Mouse (Mus musculus): Measurements from ENCODE around the gene Sipa1l1. TPM values are rescaled to one million over a fixed set of nuclear protein-coding genes. Genes with fewer than 3 reads are reported as not detected.

Gene Sipa1l1
- polyA plus RNA-seq, 1 experiment from 2014 or later: 39.8 TPM

- no peak overlapping the region for H3K27ac ChIP-seq
- no peak overlapping the region for H3K4me3 ChIP-seq (replicated peaks)
- peaks cover 13% of the 10 kb centered on the region; the same call in 1 of the 2 replicates for H3K4me1 ChIP-seq
- 85% methylated on average over 6 of the region's 6 CpGs for WGBS
- ATAC-seq (replicated peaks; ENCODE audit: low FRiP score): no peak
- no peaks in the 10 kb centered on the region for H3K27me3 ChIP-seq
- H3K9me3 ChIP-seq (replicated peaks): no peaks in the 10 kb centered on the region
- H3K4me2 ChIP-seq: no peak overlapping the region
- H3K36me3 ChIP-seq: peaks cover 25% of the 10 kb centered on the region
- H3K9ac ChIP-seq: no peak overlapping the region
These were observed 239.4 kb downstream of the Sipa1l1 start for GRCm38 (mm10) chr12:82408486-82408885.

DNA sequence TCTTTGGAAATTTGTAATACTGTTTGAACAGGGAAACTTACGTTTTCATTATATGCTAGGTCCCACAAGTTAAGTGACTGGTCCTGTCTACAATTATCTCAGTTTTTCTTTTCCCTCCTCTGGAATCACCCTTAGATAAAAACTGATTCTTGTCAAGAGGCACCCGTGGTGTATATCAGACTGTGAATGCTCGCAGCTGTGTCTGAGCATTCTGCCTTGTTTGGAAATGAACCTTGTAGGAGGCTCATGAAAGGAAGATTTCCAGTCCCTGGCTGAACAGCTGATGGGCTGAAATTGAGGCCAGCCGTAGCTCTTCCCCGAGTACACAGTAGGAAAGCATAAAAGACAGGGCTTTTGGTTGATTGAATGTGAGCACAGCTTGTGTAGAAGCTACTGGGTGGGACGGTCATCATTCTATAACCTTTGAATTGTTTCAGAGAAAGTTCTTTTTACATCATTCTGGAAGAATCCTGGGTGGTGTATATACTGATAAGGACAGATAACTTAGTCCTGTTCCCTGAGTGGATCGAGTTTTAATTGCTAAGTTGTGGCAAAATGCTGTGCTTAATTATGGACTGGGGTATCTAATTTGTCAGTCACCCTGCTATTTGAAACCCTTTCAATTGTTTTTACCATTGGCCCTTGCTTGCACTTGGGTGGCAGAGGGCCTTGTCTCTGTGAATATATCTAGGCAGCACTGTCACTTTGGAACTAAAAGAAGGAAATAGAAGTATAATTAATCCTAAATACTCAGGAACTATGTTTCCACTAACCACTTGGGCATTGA is 240.8 kb downstream of the Sipa1l1 start:
- peaks cover 24% of the 10 kb centered on the region for H3K36me3 ChIP-seq
- no peak overlapping the region for H3K4me3 ChIP-seq (replicated peaks)
- H3K9me3 ChIP-seq (replicated peaks): no peaks in the 10 kb centered on the region
- peak overlapping the region; percentile 16; the same call in 1 of the 2 replicates for H3K27ac ChIP-seq
- WGBS: 65% methylated on average over 7 of the region's 7 CpGs
- no peaks in the 10 kb centered on the region for H3K27me3 ChIP-seq
- H3K4me2 ChIP-seq: no peak overlapping the region
- no peak overlapping the region for H3K9ac ChIP-seq
- H3K4me1 ChIP-seq: peaks cover 13% of the 10 kb centered on the region; the same call in 1 of the 2 replicates
- no peak for ATAC-seq (replicated peaks; ENCODE audit: low FRiP score)

DNA sequence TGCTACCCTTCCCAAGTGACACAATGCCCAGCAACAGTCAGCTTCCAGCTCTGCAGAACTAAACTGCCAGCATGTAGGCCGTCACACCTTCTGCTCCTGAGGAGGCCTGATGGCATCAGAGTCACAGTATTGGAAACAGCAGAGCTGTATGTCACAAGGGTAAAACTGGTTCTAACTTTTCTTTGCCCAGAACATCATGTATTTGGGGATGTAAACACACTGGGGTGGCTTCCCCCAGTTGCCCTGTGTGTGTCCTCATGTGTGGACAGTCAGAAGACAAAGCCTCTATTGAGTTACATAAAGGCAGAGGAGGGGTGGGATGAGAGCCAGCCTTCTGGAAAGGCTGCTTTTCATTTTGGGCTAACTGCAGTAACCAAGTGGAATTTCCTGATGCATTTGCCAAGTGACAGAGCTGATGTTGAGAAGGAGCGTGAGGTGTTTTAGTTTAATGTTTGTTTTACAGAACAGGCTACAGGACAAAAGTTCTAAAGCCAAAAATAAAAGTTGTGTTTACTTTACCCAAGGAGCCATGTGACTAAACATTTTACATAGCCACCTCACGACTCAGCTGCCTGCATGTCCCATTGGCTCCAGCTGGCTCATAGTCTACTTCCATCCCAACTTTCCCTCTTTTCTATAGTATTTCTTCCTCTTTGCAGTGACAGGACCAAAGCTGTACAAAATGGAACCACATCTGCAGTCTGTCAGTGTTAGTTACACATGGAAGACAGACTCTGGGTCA is 243.3 kb downstream of the Sipa1l1 start:
- Histone ChIP-seq H3K9me3 (replicated peaks) (no peaks in the 10 kb centered on the region), H3K36me3 (peaks cover 28% of the 10 kb centered on the region)
- 62% methylated on average over 3 of the region's 3 CpGs for WGBS

GRCm38 (mm10) chr12:82415690-82416364 is 246.7 kb downstream of the Sipa1l1 start:
- H3K27ac ChIP-seq: no peak overlapping the region
- WGBS: 87% methylated on average over 4 of the region's 4 CpGs
- H3K9ac ChIP-seq: no peak overlapping the region
- no peaks in the 10 kb centered on the region for H3K27me3 ChIP-seq
- no peaks in the 10 kb centered on the region for H3K9me3 ChIP-seq (replicated peaks)
- H3K36me3 ChIP-seq: peaks cover 52% of the 10 kb centered on the region
- ATAC-seq (replicated peaks; ENCODE audit: low FRiP score): no peak
- peaks cover 11% of the 10 kb centered on the region; the same call in 1 of the 2 replicates for H3K4me1 ChIP-seq
- no peak overlapping the region for H3K4me2 ChIP-seq
- no peak overlapping the region for H3K4me3 ChIP-seq (replicated peaks)

More for the DNA sequence above, 243.3 kb downstream of the Sipa1l1 start:
- Histone ChIP-seq H3K27ac (peak overlapping the region; percentile 61), H3K4me1 (peaks cover 13% of the 10 kb centered on the region; the same call in 1 of the 2 replicates), H3K27me3 (no peaks in the 10 kb centered on the region), H3K9ac (no peak overlapping the region), H3K4me3 (replicated peaks) (no peak overlapping the region), H3K4me2 (no peak overlapping the region)
- ATAC-seq (replicated peaks; ENCODE audit: low FRiP score): no peak

DNA sequence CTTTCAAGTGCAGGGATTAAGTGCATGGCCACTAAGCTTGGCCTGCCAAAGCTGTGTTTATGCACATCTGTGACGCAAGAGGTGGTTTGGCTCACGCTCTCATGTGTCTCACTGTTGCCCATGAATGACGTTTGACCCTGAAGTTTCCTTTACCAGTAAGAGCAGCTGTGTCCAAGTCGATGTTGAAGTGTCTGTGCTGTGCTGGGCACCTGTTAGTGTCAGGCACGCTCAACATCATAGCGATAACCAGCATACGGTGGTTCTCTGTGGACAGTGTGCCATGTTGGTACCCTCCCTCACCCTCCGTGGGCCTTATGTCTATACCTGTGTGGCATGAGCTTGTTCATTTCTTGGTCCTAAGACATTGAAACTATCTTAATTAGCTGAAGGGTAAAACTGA is 249.9 kb downstream of the Sipa1l1 start:
- peaks cover 66% of the 10 kb centered on the region for H3K36me3 ChIP-seq
- no peaks in the 10 kb centered on the region for H3K9me3 ChIP-seq (replicated peaks)
- no peak overlapping the region for H3K9ac ChIP-seq
- no peaks in the 10 kb centered on the region for H3K4me1 ChIP-seq
- no peak for ATAC-seq (replicated peaks; ENCODE audit: low FRiP score)
- 92% methylated on average over 8 of the region's 8 CpGs for WGBS
- no peak overlapping the region for H3K27ac ChIP-seq
- no peaks in the 10 kb centered on the region for H3K27me3 ChIP-seq
- no peak overlapping the region for H3K4me2 ChIP-seq
- no peak overlapping the region for H3K4me3 ChIP-seq (replicated peaks)

- H3K27me3 ChIP-seq: no peaks in the 10 kb centered on the region
- 94% methylated on average over 15 of the region's 15 CpGs for WGBS
- H3K27ac ChIP-seq: no peak overlapping the region
- ATAC-seq (replicated peaks; ENCODE audit: low FRiP score): no peak
- no peaks in the 10 kb centered on the region for H3K4me1 ChIP-seq
- no peak overlapping the region for H3K4me2 ChIP-seq
- peaks cover 80% of the 10 kb centered on the region for H3K36me3 ChIP-seq
- no peaks in the 10 kb centered on the region for H3K9me3 ChIP-seq (replicated peaks)
- no peak overlapping the region for H3K9ac ChIP-seq
- no peak overlapping the region for H3K4me3 ChIP-seq (replicated peaks)
These were observed 255.7 kb downstream of the Sipa1l1 start for GRCm38 (mm10) chr12:82424783-82425182.

DNA sequence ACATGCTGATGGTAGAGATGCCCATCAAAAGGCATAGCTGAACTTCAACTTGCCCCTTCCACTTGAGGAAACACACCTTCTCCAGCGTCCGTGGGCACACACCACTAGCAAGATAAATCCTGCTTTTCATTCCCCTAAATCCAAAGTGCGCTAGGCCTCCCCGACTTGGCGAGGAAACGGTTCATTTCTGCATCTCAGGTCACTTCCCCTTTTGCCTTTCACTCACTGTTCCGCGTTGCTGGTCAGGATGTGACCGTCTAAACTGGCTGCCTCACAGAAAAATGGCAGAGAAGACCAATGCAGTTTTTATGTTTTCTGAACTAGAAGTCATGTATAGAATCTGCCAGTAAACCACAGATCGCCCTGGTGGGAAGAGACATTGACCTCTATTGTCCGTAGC is 256.7 kb downstream of the Sipa1l1 start:
- no peak overlapping the region for H3K4me3 ChIP-seq (replicated peaks)
- peaks cover 79% of the 10 kb centered on the region for H3K36me3 ChIP-seq

GRCm38 (mm10) chr12:82427416-82427815 is 258.3 kb downstream of the Sipa1l1 start:
- no peaks in the 10 kb centered on the region for H3K9me3 ChIP-seq (replicated peaks)
- no peak overlapping the region for H3K4me2 ChIP-seq
- no peak overlapping the region for H3K4me3 ChIP-seq (replicated peaks)
- H3K27me3 ChIP-seq: no peaks in the 10 kb centered on the region
- ATAC-seq (replicated peaks; ENCODE audit: low FRiP score): no peak
- H3K27ac ChIP-seq: no peak overlapping the region
- WGBS: 65% methylated on average over 2 of the region's 2 CpGs
- no peak overlapping the region for H3K9ac ChIP-seq
- peaks cover 70% of the 10 kb centered on the region for H3K36me3 ChIP-seq
- H3K4me1 ChIP-seq: no peaks in the 10 kb centered on the region

More for the DNA sequence above, 256.7 kb downstream of the Sipa1l1 start:
- H3K4me1 ChIP-seq: no peaks in the 10 kb centered on the region
- no peak overlapping the region for H3K4me2 ChIP-seq
- no peak for ATAC-seq (replicated peaks; ENCODE audit: low FRiP score)
- H3K9ac ChIP-seq: no peak overlapping the region
- H3K27me3 ChIP-seq: no peaks in the 10 kb centered on the region
- H3K27ac ChIP-seq: no peak overlapping the region
- WGBS: 87% methylated on average over 11 of the region's 11 CpGs
- no peaks in the 10 kb centered on the region for H3K9me3 ChIP-seq (replicated peaks)

- ATAC-seq (replicated peaks; ENCODE audit: low FRiP score): no peak
- 71% methylated on average over 9 of the region's 9 CpGs for WGBS
These were observed 259.3 kb downstream of the Sipa1l1 start for GRCm38 (mm10) chr12:82428466-82428865.

GRCm38 (mm10) chr12:82433311-82433710 is 264.2 kb downstream of the Sipa1l1 start:
- Histone ChIP-seq H3K4me3 (replicated peaks) (no peak overlapping the region), H3K4me2 (no peak overlapping the region), H3K27ac (no peak overlapping the region), H3K4me1 (peaks cover 11% of the 10 kb centered on the region; the same call in 1 of the 2 replicates), H3K9me3 (replicated peaks) (no peaks in the 10 kb centered on the region), H3K27me3 (no peaks in the 10 kb centered on the region), H3K9ac (no peak overlapping the region), H3K36me3 (peaks cover 68% of the 10 kb centered on the region)
- 75% methylated on average over 4 of the region's 4 CpGs for WGBS
- ATAC-seq (replicated peaks; ENCODE audit: low FRiP score): no peak

More at GRCm38 (mm10) chr12:82428466-82428865, 259.3 kb downstream of the Sipa1l1 start:
- H3K4me3 ChIP-seq (replicated peaks): no peak overlapping the region
- H3K36me3 ChIP-seq: peaks cover 68% of the 10 kb centered on the region
- no peaks in the 10 kb centered on the region for H3K27me3 ChIP-seq
- H3K4me2 ChIP-seq: no peak overlapping the region
- no peaks in the 10 kb centered on the region for H3K4me1 ChIP-seq
- no peak overlapping the region for H3K27ac ChIP-seq
- H3K9me3 ChIP-seq (replicated peaks): no peaks in the 10 kb centered on the region
- no peak overlapping the region for H3K9ac ChIP-seq

- Histone ChIP-seq H3K4me1 (peaks cover 11% of the 10 kb centered on the region; the same call in 1 of the 2 replicates), H3K4me2 (no peak overlapping the region), H3K27ac (0 out of 2 replicates have a peak overlapping the region, but pooled peaks have one; percentile 27), H3K36me3 (peaks cover 69% of the 10 kb centered on the region), H3K9me3 (replicated peaks) (no peaks in the 10 kb centered on the region), H3K27me3 (no peaks in the 10 kb centered on the region), H3K9ac (no peak overlapping the region), H3K4me3 (replicated peaks) (no peak overlapping the region)
- ATAC-seq (replicated peaks; ENCODE audit: low FRiP score): 0 out of 2 replicates have a peak, but pooled peaks have one; percentile 22
- WGBS: 68% methylated on average over 9 of the region's 9 CpGs
These were observed 265.5 kb downstream of the Sipa1l1 start for GRCm38 (mm10) chr12:82434591-82434990.

Data from kidney, embryonic 15.5 days (tissue).